Mouse (Mus musculus) bone marrow, adult 2 months (tissue): ENCODE measurements around the gene Cep68. TPM values are rescaled to one million over a fixed set of nuclear protein-coding genes. Genes with fewer than 3 reads are reported as not detected.

Experiments
- H3K27ac ChIP-seq: fragments of 200-500 bp; 2 replicates; pipeline ENCODE4 v1.5.1; 2012; ENCODE audit warnings: low read depth, mild to moderate bottlenecking, control low read depth, inconsistent platforms, low read length; ENCODE audit not compliant: control insufficient read depth, poor library complexity, insufficient read depth
- H3K4me1 ChIP-seq: fragments of 200-500 bp; 2 replicates; pipeline ENCODE4 v1.6.1; 2011; ENCODE audit warnings: low read length; ENCODE audit not compliant: control insufficient read depth, insufficient read depth
- H3K4me3 ChIP-seq: fragments of 200-500 bp; replicated peaks from 2 replicates; pipeline ENCODE3; 2011; ENCODE audit warnings: mild to moderate bottlenecking, low read depth, low read length, control low read depth; ENCODE audit not compliant: control insufficient read depth
- CTCF ChIP-seq: fragments of 200-500 bp; IDR thresholded peaks from 2 replicates; pipeline ENCODE4 v1.5.1; 2011; ENCODE audit warnings: low read length, control low read depth; ENCODE audit not compliant: control insufficient read depth, insufficient read depth
- POLR2A ChIP-seq: fragments of 200-500 bp; IDR thresholded peaks from 2 replicates; pipeline ENCODE4 v1.6.1; 2011; ENCODE audit warnings: low read depth, mild to moderate bottlenecking, control low read depth, low read length, borderline replicate concordance; ENCODE audit not compliant: control insufficient read depth
- WGBS: fragments of 180-500 bp; shearing (Covaris S2); methylation state at CpG from one replicate; pipeline ENCODE4 v1.1.7; 2018; 5-methylcytosine and 5-hydroxymethylcytosine counted together
- polyA plus RNA-seq: library from polyadenylated mRNA; stranded (reverse); fragments of >200 nt; gene quantifications from 2 replicates; pipeline ENCODE4 v1.2.4, GENCODE M21; 2011; ENCODE audit warnings: low replicate concordance; ENCODE audit not compliant: missing spikeins, insufficient read depth, insufficient read length

Cep68 gene
- polyA plus RNA-seq, result 5.0 and 6.8 TPM in 2 replicates

- Histone ChIP-seq H3K4me1 (peaks cover 2% of the 10 kb centered on the region), H3K27ac (peak within 1 kb of the TSS; percentile 61), H3K4me3 (peak within 1 kb of the TSS; percentile 94)
- WGBS, result under 1% methylated on average over 59 of the region's 59 CpGs
- peak; percentile 49; the same call in 1 of the 2 replicates for TF ChIP-seq POLR2A
- no peak for TF ChIP-seq CTCF
Observed at GRCm38 (mm10) chr11:20249296-20250110, at the start of gene Cep68. Gene Cep68 (minus strand): TSS chr11:20249429.

GRCm38 (mm10) chr11:20284463-20284862, 35.2 kb upstream of the Cep68 start:
- H3K27ac ChIP-seq, result no peak overlapping the region
- no peaks in the 10 kb centered on the region for H3K4me1 ChIP-seq
- 69% methylated on average over 3 of the region's 3 CpGs for WGBS
- H3K4me3 ChIP-seq, result no peak overlapping the region
- TF ChIP-seq POLR2A (no peak), CTCF (no peak)

- Histone ChIP-seq H3K27ac (no peak overlapping the region), H3K4me1 (no peaks in the 10 kb centered on the region), H3K4me3 (no peak overlapping the region)
- WGBS, result 73% methylated on average over 2 of the region's 2 CpGs
- no peak for TF ChIP-seq POLR2A
- TF ChIP-seq CTCF, result no peak
Observed at GRCm38 (mm10) chr11:20282601-20283219, 33.5 kb upstream of the Cep68 start.

- Histone ChIP-seq H3K4me1 (no peaks in the 10 kb centered on the region), H3K27ac (no peak overlapping the region), H3K4me3 (no peak overlapping the region)
- no peak for TF ChIP-seq CTCF
- no peak for TF ChIP-seq POLR2A
- 50% methylated on average over 5 of the region's 5 CpGs for WGBS
Observed at GRCm38 (mm10) chr11:20280982-20281381, 31.8 kb upstream of the Cep68 start.

GRCm38 (mm10) chr11:20278702-20279101, 29.5 kb upstream of the Cep68 start:
- Histone ChIP-seq H3K4me3 (no peak overlapping the region), H3K4me1 (no peaks in the 10 kb centered on the region), H3K27ac (no peak overlapping the region)
- WGBS, result 64% methylated on average over 5 of the region's 5 CpGs
- no peak for TF ChIP-seq POLR2A

GRCm38 (mm10) chr11:20277106-20277505, 27.9 kb upstream of the Cep68 start:
- no peak overlapping the region for H3K27ac ChIP-seq
- 80% methylated on average over 2 of the region's 2 CpGs for WGBS
- no peak for TF ChIP-seq CTCF
- TF ChIP-seq POLR2A, result no peak
- H3K4me1 ChIP-seq, result no peaks in the 10 kb centered on the region
- H3K4me3 ChIP-seq, result no peak overlapping the region

- TF ChIP-seq CTCF, result no peak
- WGBS, result 76% methylated on average over 2 of the region's 2 CpGs
Observed at GRCm38 (mm10) chr11:20275974-20276373, 26.7 kb upstream of the Cep68 start.

GRCm38 (mm10) chr11:20269885-20270284, 20.7 kb upstream of the Cep68 start:
- H3K27ac ChIP-seq, result no peak overlapping the region
- TF ChIP-seq CTCF (no peak), POLR2A (no peak)

More at GRCm38 (mm10) chr11:20275974-20276373, 26.7 kb upstream of the Cep68 start:
- H3K4me3 ChIP-seq, result no peak overlapping the region
- no peak overlapping the region for H3K27ac ChIP-seq
- no peaks in the 10 kb centered on the region for H3K4me1 ChIP-seq

More at GRCm38 (mm10) chr11:20269885-20270284, 20.7 kb upstream of the Cep68 start:
- WGBS, result 60% methylated on average over 6 of the region's 6 CpGs
- H3K4me3 ChIP-seq, result no peak overlapping the region
- no peaks in the 10 kb centered on the region for H3K4me1 ChIP-seq
